Mouse (Mus musculus): ENCODE measurements around the gene Trrap.

GRCm38 (mm10) chr5:144866923-144867322 is 99.4 kb downstream of the Trrap start:
- TF ChIP-seq CTCF (IDR thresholded peaks at IDR 0.05) (peak; percentile 56), EP300 (IDR thresholded peaks at IDR 0.05) (no peak)
